Mouse (Mus musculus) c-Kit-positive CD71-negative TER-119-negative erythroid progenitor cells, embryonic 14.5 days (primary cell): ENCODE results near the gene Ugt1a8.

Source experiments
- DNase-seq: peaks from one replicate; pipeline ENCODE4 v3.0.0-alpha.2; 2013; ENCODE audit warnings: low read depth

The Ugt1a8 gene

GRCm38 (mm10) chr1:88260114-88260513 lies 172.5 kb downstream of the Ugt1a8 start:
- DNase-seq, result no peak

- no peak for DNase-seq
These were observed 173.2 kb downstream of the Ugt1a8 start for GRCm38 (mm10) chr1:88260604-88261377.

- DNase-seq, result no peak
These were observed 174.1 kb downstream of the Ugt1a8 start for GRCm38 (mm10) chr1:88261706-88262105.

- no peak for DNase-seq
These were observed 174.6 kb downstream of the Ugt1a8 start for GRCm38 (mm10) chr1:88262255-88262654.

DNA sequence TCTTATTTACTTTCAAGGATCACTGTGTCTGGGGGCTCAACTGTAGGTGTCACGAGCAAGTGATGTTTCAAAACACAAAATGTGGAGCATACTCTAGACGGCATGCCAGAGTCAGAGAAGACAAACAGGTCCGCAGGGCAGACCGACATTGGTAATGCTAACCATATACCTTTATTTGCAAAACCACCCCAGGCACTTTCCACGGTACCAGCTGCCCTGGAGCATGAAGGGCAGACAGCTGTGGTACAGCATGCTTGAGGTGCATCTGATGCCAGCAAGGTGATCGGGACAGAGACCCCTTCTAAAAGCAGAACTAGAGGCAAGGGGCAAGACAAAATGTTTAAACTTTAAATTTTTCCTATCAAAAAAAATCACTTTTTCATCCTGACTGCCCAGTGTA lies 175.3 kb downstream of the Ugt1a8 start:
- DNase-seq, result no peak

DNA sequence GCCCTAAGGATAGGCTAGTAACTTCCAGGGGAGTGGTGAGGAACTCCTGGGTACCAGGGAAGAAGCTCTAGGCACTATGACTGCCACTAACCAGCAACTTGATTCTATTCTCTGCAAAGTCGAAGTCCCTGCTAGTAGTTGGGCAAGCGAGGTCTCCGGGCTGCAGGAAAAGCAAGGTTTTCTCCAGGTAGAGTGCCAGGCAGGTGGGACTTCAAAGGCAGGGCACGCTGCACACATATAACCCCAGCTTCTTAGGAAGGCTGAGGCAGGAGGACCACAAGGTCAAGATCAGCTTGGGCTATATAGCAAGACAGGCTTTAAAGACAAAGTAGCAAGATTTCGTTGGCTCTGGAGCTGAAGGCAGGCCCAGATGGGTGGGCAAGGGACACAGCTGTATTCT lies 176.2 kb downstream of the Ugt1a8 start:
- no peak for DNase-seq

DNA sequence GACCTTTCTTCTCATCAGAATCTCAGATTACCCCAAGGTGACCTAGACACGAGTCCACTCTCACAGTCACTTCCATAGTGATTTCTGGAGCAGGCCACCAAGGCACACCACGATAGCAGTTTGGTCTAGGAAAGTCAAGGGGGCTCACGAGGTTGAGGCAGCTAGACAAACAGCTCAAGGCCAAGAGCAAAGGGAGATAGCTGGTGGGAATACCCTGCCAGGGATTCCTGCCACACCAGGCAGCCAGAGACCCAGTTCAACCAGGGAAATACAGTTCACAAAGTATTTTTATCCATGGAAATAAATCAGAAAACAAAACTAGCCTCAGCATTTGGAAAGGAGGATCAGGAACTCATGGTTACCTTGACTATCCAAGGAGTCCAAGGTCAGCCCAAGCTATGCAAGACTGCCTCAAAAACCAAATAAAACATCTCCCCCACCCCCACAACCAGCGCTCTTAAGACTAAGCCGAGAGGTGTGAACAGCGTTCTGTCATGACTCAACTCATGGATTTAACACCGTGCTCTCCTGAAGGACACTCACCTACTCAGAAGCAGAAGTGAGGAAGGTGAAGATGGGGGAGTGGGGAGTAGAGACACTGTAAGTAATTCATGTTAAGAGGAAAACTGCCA lies 176.7 kb downstream of the Ugt1a8 start:
- DNase-seq, result no peak

DNA sequence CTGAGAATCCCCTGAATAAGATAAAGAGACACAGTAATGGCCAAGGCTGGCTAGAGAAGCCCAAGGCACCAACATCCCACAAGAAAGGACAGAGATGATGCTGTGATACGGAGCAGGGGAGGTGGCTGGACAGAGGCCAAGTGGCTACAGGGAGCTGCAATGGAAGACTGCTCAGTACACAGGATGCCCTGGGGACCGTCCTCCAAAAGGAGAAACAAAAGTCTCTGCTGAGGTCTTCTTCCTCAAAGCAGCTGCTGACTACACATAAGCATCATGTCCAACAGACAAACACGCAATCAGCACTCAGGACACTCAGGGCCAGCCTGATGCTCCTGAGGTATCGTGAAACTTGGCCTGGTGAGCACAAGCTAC lies 177.2 kb downstream of the Ugt1a8 start:
- no peak for DNase-seq

DNA sequence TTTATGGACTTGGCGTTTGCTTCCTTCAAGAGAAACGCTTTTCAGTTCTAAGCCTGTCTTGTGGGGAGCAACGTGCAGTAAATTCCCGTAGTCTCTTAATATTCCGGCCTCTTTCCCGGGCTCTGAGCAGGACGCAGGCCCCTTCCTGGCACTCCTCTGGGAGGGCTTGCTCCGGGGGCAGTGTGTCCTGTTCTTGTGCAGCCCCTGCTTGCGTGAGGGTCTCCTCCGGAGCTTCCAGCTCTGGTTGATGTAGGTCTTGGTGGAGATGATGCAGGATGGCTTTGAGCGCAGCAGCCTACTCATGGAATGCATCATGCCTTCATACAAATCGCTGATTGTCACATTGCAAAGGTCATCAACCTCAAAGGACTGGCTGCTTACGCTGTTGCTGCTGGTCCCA lies 178.5 kb downstream of the Ugt1a8 start:
- no peak for DNase-seq

DNA sequence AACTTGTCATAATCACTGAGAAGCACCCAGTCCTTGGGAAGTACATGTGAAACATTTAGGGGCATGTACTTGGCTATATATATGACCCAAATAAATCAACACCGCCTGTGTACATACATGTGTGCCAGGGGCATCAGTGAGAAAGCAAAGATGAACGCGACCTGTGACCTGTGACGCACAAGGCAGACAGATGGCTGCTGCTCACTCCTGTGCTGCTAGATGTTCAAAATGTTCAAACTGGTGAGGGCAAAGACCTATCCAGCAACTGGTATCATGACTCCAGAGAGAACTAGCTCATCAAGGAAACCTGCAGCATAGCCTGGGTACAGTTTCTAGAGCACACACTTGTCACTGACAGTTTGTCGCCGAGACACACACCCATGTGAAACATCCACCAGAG lies 179.9 kb downstream of the Ugt1a8 start:
- no peak for DNase-seq

DNA sequence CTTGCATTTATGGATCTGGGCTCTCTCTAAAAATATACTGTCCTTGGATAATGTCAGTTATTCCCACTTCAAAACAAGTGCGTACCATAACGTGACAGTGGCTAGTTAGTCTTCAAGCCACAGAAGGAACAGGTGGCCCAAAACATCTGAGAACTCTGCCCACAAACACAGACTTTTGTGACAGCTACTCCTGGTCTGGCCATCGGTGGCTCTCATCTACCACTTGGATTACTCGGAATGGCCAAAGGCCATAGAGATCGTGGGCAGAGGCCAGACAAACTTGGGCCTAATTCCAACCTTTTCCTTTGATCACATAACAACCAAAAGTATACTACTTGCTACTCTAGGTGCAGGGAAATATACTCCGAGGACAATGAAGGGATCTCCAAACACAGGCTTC lies 180.5 kb downstream of the Ugt1a8 start:
- no peak for DNase-seq
